Mouse (Mus musculus) monocyte, adult 59 days (primary cell): ENCODE data around the gene Ktn1. TPM values are rescaled to one million over a fixed set of nuclear protein-coding genes. Genes with fewer than 3 reads are reported as not detected.

Source experiments
- total RNA-seq, 2 experiments: library from RNA; stranded (reverse); gene quantifications; one replicate each; pipeline ENCODE4 v1.2.4; 2023

Ktn1 gene
- total RNA-seq: 10 to 100 TPM; 37.1 to 41.8 TPM

DNA sequence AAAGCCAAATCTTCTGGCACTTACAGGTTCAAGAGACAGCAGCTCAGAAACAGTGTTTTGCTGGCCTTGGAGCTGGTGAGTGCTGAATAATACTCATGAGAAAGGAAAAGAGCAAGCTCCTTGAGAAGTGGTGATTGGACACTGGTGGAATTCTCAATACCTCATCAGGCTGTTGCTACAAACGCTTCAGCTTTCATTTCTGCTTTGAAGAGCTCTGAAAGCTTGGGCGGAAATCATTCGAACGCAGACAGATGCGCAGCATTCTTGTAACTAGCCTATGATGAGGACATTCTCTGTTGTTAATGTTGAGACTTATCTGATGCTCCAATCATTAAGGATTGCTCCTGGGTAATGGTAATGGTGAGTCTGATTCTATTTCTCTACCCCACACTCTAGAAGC, at the start of gene Ktn1:
Gene Ktn1 (plus strand): TSS at position 231 of the 400 bp plus-strand sequence.

Other genes starting within 250 kb of the Ktn1 start
- 1 to 10 TPM; 2.6 to 3.5 TPM for gene Dlgap5, start 230.0 kb upstream of the Ktn1 start, total RNA-seq
- 10 to 100 TPM; 20.0 to 31.8 TPM for gene Fbxo34, start 198.0 kb upstream of the Ktn1 start, total RNA-seq
- 10 to 100 TPM; 19.1 to 19.5 TPM for gene Atg14, start 77.8 kb upstream of the Ktn1 start, total RNA-seq